ENCODE assay signal across 8 mouse cellular contexts in the genomic region with DNA sequence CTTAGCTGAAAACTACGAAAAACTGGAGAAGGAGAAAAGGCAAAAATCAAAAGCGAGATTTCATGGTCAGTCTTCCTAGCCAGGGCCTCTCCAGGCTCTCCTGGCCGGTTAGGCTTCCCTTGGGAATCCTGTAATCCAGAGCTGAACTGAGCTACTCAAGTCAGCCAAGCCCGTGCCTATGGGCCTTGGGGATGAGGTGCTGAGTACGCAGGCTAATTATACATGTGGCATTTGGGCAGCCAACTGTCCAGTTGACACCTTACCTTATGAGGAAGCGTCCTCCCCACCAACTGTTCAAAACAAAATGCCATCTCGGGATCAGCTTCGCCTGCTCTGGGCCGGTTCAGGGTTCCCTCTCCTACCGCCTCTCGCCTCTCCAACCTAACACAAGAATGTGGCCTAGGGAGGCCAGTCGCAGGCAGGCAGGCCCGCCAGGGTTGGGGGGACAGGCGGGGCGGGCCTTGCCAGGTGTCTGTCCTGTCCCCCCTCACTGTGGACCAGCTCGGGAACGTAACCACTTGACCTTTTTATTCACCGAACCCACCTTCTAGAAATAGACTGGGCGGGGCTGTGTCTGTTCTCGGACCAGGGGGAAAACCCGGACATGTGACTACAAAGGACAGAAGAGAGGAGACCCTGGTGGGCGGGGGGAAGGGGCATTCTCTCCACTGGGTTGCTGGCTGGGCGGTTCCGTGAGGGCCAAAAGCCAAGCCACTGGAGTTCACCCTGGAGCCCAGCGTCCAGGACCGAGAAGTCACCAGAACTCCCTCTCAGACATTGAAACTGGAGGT. TPM values are rescaled to one million over a fixed set of nuclear protein-coding genes. Genes with fewer than 3 reads are reported as not detected.
A peak's percentile ranks its signal among the peaks of the same experiment; 100 is the strongest.
DNase-seq lines count a peak whose midpoint lies in the region; ATAC-seq and TF ChIP-seq lines count a peak whose summit lies in the region.

No protein-coding gene starts in this region.

- no peaks in the 10 kb centered on the region for H3K36me3 ChIP-seq in forebrain, embryonic 16.5 days (ENCODE audit: control insufficient read depth, insufficient read depth)
- no peaks in the 10 kb centered on the region for H3K36me3 ChIP-seq in limb, embryonic 14.5 days (ENCODE audit: control insufficient read depth, insufficient read depth, low read length)
- no peaks in the 10 kb centered on the region for H3K36me3 ChIP-seq in neural tube, embryonic 11.5 days (ENCODE audit: control insufficient read depth, insufficient read depth, low read length)

- TF ChIP-seq POLR2A in limb, embryonic 14.5 days (IDR thresholded peaks at IDR 0.05; ENCODE audit: borderline replicate concordance, extremely low read depth, insufficient read depth, insufficient read length): 0 out of 2 replicates have a peak, but pooled peaks have one; percentile 15

- DNase-seq in adrenal gland, adult (ENCODE audit: inconsistent age in 2 of 2, low spot score in 1 of 2): peak; percentile 47 to 85
- DNase-seq in adrenal gland, postnatal 4 days (ENCODE audit: low spot score in 2 of 2): no peak
- peak; percentile 62 for DNase-seq in adrenal gland, adult 2 months
- DNase-seq in heart, postnatal 4 days: peak; percentile 82
- peak; percentile 24 for DNase-seq in limb, embryonic 14.5 days (ENCODE audit: low spot score)
- peak; percentile 70 for DNase-seq in neural tube, embryonic 11.5 days (ENCODE audit: low spot score)
- DNase-seq in frontal cortex, postnatal 25 days (ENCODE audit: low spot score in 2 of 2): no peak

- 0 out of 2 replicates have a peak, but pooled peaks have one; percentile 25 for ATAC-seq in forebrain, embryonic 16.5 days
- peak; percentile 21; the same call in 1 of the 2 replicates for ATAC-seq in limb, embryonic 14.5 days (ENCODE audit: low FRiP score, low read depth)
- no peak for ATAC-seq in neural tube, embryonic 11.5 days (ENCODE audit: insufficient read depth, low FRiP score, low TSS enrichment)

- H3K4me1 ChIP-seq in forebrain, embryonic 16.5 days (replicated peaks; ENCODE audit: control insufficient read depth, insufficient read depth, low read length): peaks cover 48% of the 10 kb centered on the region
- peaks cover 8% of the 10 kb centered on the region; the same call in 1 of the 2 replicates for H3K4me1 ChIP-seq in limb, embryonic 14.5 days (ENCODE audit: control insufficient read depth, insufficient read depth, low read length)
- peaks cover 18% of the 10 kb centered on the region for H3K4me1 ChIP-seq in neural tube, embryonic 11.5 days (ENCODE audit: control insufficient read depth, insufficient read depth, low read length)

- H3K4me3 ChIP-seq in forebrain, embryonic 16.5 days (replicated peaks; ENCODE audit: low read length): peak overlapping the region; percentile 51
- peak overlapping the region; percentile 54 for H3K4me3 ChIP-seq in limb, embryonic 14.5 days (replicated peaks; ENCODE audit: low read length)
- H3K4me3 ChIP-seq in neural tube, embryonic 11.5 days (ENCODE audit: low read depth, low read length): peak overlapping the region; percentile 62

- peak overlapping the region; percentile 66 for H3K9ac ChIP-seq in forebrain, embryonic 16.5 days (replicated peaks; ENCODE audit: low read depth, low read length)
- H3K9ac ChIP-seq in limb, embryonic 14.5 days (ENCODE audit: low read depth, low read length, severe bottlenecking): peak overlapping the region; percentile 84
- H3K9ac ChIP-seq in neural tube, embryonic 11.5 days (ENCODE audit: low read length): peak overlapping the region; percentile 92

- H3K27ac ChIP-seq in forebrain, embryonic 16.5 days (ENCODE audit: low read length): peak overlapping the region; percentile 78
- peak overlapping the region; percentile 94 for H3K27ac ChIP-seq in limb, embryonic 14.5 days (replicated peaks; ENCODE audit: low read depth, low read length)
- peak overlapping the region; percentile 86 for H3K27ac ChIP-seq in neural tube, embryonic 11.5 days (ENCODE audit: low read depth, low read length)

- no peaks in the 10 kb centered on the region for H3K9me3 ChIP-seq in forebrain, embryonic 16.5 days (ENCODE audit: control insufficient read depth, low read length)
- H3K9me3 ChIP-seq in limb, embryonic 14.5 days (ENCODE audit: control insufficient read depth, low read length): no peaks in the 10 kb centered on the region
- H3K9me3 ChIP-seq in neural tube, embryonic 11.5 days (ENCODE audit: control insufficient read depth, low read length): no peaks in the 10 kb centered on the region

- WGBS in forebrain, embryonic 16.5 days: 4% methylated on average over 26 of the region's 26 CpGs
- 12% methylated on average over 26 of the region's 26 CpGs for WGBS in limb, embryonic 14.5 days
- 6% methylated on average over 26 of the region's 26 CpGs for WGBS in neural tube, embryonic 11.5 days

- H3K27me3 ChIP-seq in forebrain, embryonic 16.5 days (replicated peaks; ENCODE audit: control insufficient read depth, insufficient read depth, low read length): peaks cover 9% of the 10 kb centered on the region; the same call in 1 of the 2 replicates
- H3K27me3 ChIP-seq in limb, embryonic 14.5 days (ENCODE audit: control insufficient read depth, insufficient read depth, low read length): peaks cover 16% of the 10 kb centered on the region; the same call in 1 of the 2 replicates
- H3K27me3 ChIP-seq in neural tube, embryonic 11.5 days (ENCODE audit: control insufficient read depth, insufficient read depth, low read length): peaks cover 9% of the 10 kb centered on the region

- peak overlapping the region; percentile 79 for H3K4me2 ChIP-seq in forebrain, embryonic 16.5 days (ENCODE audit: low read length)
- H3K4me2 ChIP-seq in limb, embryonic 14.5 days (replicated peaks; ENCODE audit: low read depth, low read length, severe bottlenecking): peak overlapping the region; percentile 96
- peak overlapping the region; percentile 99 for H3K4me2 ChIP-seq in neural tube, embryonic 11.5 days (ENCODE audit: low read depth)

RNA-seq across cellular contexts. Expression of gene Sox6, which starts 7.8 kb away (rescaled TPM):
- total RNA-seq in adrenal gland, postnatal 4 days (2021): 10 to 100 TPM; 17.1 to 18.1 TPM
- total RNA-seq in adrenal gland, adult 2 months (2021): 10 to 100 TPM; 22.1 to 22.7 TPM
- polyA plus RNA-seq in adrenal gland, adult 2 months (2012; rRNA removed): 3.7 and 4.4 TPM in 2 replicates
- 95.4 and 96.5 TPM in 2 replicates for polyA plus RNA-seq in forebrain, embryonic 16.5 days (2015; fragmentation: Nextera tagmentation; extraction: Ambion mirVana)
- 10 to 100 TPM; 33.5 to 46.9 TPM for total RNA-seq in heart, postnatal 4 days (2021)
- 21.3 and 34.0 TPM in 2 replicates for polyA plus RNA-seq in limb, embryonic 14.5 days (2012; rRNA removed)
- 59.4 and 67.4 TPM in 2 replicates for polyA plus RNA-seq in limb, embryonic 14.5 days (2014; fragmentation: Nextera tagmentation; extraction: Ambion mirVana)
- 79.3 and 82.6 TPM in 2 replicates for polyA plus RNA-seq in neural tube, embryonic 11.5 days (2014; fragmentation: Nextera tagmentation; extraction: Ambion mirVana)

RNA-seq across cellular contexts. Expression of gene 1110004F10Rik, which starts 8.4 kb away (rescaled TPM):
- 100 to 1,000 TPM; 132 to 137 TPM for total RNA-seq in adrenal gland, postnatal 4 days (2021)
- total RNA-seq in adrenal gland, adult 2 months (2021): 100 to 1,000 TPM in 1 of 2 experiments, 10 to 100 TPM in 1; 92.1 to 123 TPM
- polyA plus RNA-seq in adrenal gland, adult 2 months (2012; rRNA removed): 25.7 and 26.8 TPM in 2 replicates
- 382 and 395 TPM in 2 replicates for polyA plus RNA-seq in forebrain, embryonic 16.5 days (2015; fragmentation: Nextera tagmentation; extraction: Ambion mirVana)
- total RNA-seq in heart, postnatal 4 days (2021): 10 to 100 TPM; 80.6 to 84.0 TPM
- polyA plus RNA-seq in limb, embryonic 14.5 days (2012; rRNA removed): 183 and 187 TPM in 2 replicates
- polyA plus RNA-seq in limb, embryonic 14.5 days (2014; fragmentation: Nextera tagmentation; extraction: Ambion mirVana): 283 and 299 TPM in 2 replicates
- 338 and 365 TPM in 2 replicates for polyA plus RNA-seq in neural tube, embryonic 11.5 days (2014; fragmentation: Nextera tagmentation; extraction: Ambion mirVana)

RNA-seq across cellular contexts. Expression of gene Gm4353, which starts 53.6 kb away (rescaled TPM):
- total RNA-seq in adrenal gland, postnatal 4 days (2021): 1 to 10 TPM; 2.4 to 2.5 TPM
- total RNA-seq in adrenal gland, adult 2 months (2021): 1 to 10 TPM; 5.1 to 7.8 TPM
- 4.4 and 7.8 TPM in 2 replicates for polyA plus RNA-seq in adrenal gland, adult 2 months (2012; rRNA removed)
- polyA plus RNA-seq in forebrain, embryonic 16.5 days (2015; fragmentation: Nextera tagmentation; extraction: Ambion mirVana): 1.2 and 1.5 TPM in 2 replicates
- 1 to 10 TPM; 1.3 to 2.1 TPM for total RNA-seq in heart, postnatal 4 days (2021)
- 0.79 and 0.87 TPM in 2 replicates for polyA plus RNA-seq in limb, embryonic 14.5 days (2012; rRNA removed)
- polyA plus RNA-seq in limb, embryonic 14.5 days (2014; fragmentation: Nextera tagmentation; extraction: Ambion mirVana): 1.1 and 1.4 TPM in 2 replicates
- polyA plus RNA-seq in neural tube, embryonic 11.5 days (2014; fragmentation: Nextera tagmentation; extraction: Ambion mirVana): 0.74 and 1.3 TPM in 2 replicates

Comparison
In these comparisons a context has a peak if more than half of its experiments do, and no peak if none do; other contexts are left out.
1. DNase-seq: peak in adrenal gland, adult (2 of 2), adrenal gland, adult 2 months (single experiment), heart, postnatal 4 days (single experiment), limb, embryonic 14.5 days (single experiment) and neural tube, embryonic 11.5 days (single experiment); none in adrenal gland, postnatal 4 days (0 of 2) and frontal cortex, postnatal 25 days (0 of 2).
2. Peak in every context shown above with its lines, with median percentiles within 50 percentile points of each other: H3K27ac ChIP-seq, H3K4me2 ChIP-seq, H3K4me3 ChIP-seq and H3K9ac ChIP-seq.